Mouse (Mus musculus): ENCODE data around the gene B430305J03Rik.

The B430305J03Rik gene

GRCm38 (mm10) chr3:61348036-61348614, 17.6 kb downstream of the B430305J03Rik start:
- DNase-seq (ENCODE audit: low spot score): no peak

- no peak for DNase-seq (ENCODE audit: low spot score)
Measured at GRCm38 (mm10) chr3:61345636-61346035, 20.1 kb downstream of the B430305J03Rik start.

- DNase-seq (ENCODE audit: low spot score): no peak
Measured at GRCm38 (mm10) chr3:61344031-61344430, 21.7 kb downstream of the B430305J03Rik start.

- DNase-seq (ENCODE audit: low spot score): no peak
Measured at GRCm38 (mm10) chr3:61340321-61340720, 25.4 kb downstream of the B430305J03Rik start.

- DNase-seq (ENCODE audit: low spot score): no peak
Measured at GRCm38 (mm10) chr3:61337230-61337629, 28.5 kb downstream of the B430305J03Rik start.

- DNase-seq (ENCODE audit: low spot score): no peak
Measured at GRCm38 (mm10) chr3:61336205-61336604, 29.5 kb downstream of the B430305J03Rik start.

- DNase-seq (ENCODE audit: low spot score): no peak
Measured at GRCm38 (mm10) chr3:61321632-61322031, 44.1 kb downstream of the B430305J03Rik start.

GRCm38 (mm10) chr3:61320031-61320430, 45.7 kb downstream of the B430305J03Rik start:
- DNase-seq (ENCODE audit: low spot score): peak; percentile 35

GRCm38 (mm10) chr3:61315002-61315401, 50.7 kb downstream of the B430305J03Rik start:
- DNase-seq (ENCODE audit: low spot score): no peak

Measured in layer of hippocampus, adult 9-10 months (tissue).